Mouse (Mus musculus): ENCODE data around the gene Bbx. TPM values are rescaled to one million over a fixed set of nuclear protein-coding genes. Genes with fewer than 3 reads are reported as not detected.

The Bbx gene
- polyA plus RNA-seq (2012; rRNA removed) = 2.0 and 2.4 TPM in 2 replicates

GRCm38 (mm10) chr16:50432062-50432878 is at the start of gene Bbx:
Gene Bbx, minus strand, starts transcription at chr16:50432390.

Other genes starting within 250 kb of the Bbx start
- not detected in 2 replicates for gene Ccdc54, start 158.8 kb upstream of the Bbx start, polyA plus RNA-seq (2012; rRNA removed)